7 mouse cellular contexts compared by ENCODE assay signal in genomic region chr19:23507256-23507851, GRCm38 (mm10). TPM values are rescaled to one million over a fixed set of nuclear protein-coding genes. Genes with fewer than 3 reads are reported as not detected.
DNase-seq lines count a peak whose midpoint lies in the region; ATAC-seq and TF ChIP-seq lines count a peak whose summit lies in the region.

No protein-coding gene starts in this region.

- H3K9ac ChIP-seq in ES-Bruce4 (ENCODE audit: low read depth, poor library complexity, severe bottlenecking): 0 out of 2 replicates have a peak overlapping the region, but pooled peaks have one; percentile 6
- H3K9ac ChIP-seq in forebrain, embryonic 14.5 days (ENCODE audit: low read length): peak overlapping the region; percentile 29; the same call in 1 of the 2 replicates
- peak overlapping the region; percentile 33 for H3K9ac ChIP-seq in midbrain, embryonic 11.5 days (ENCODE audit: low read length)

- TF ChIP-seq CTCF in E14TG2a.4 (conservative IDR thresholded peaks at IDR 0.05; ENCODE audit: low read length) (no peak), ES-Bruce4 (IDR thresholded peaks at IDR 0.05; ENCODE audit: low read depth, low read length) (no peak)

- ATAC-seq in forebrain, embryonic 14.5 days: peak; percentile 67
- ATAC-seq in midbrain, embryonic 11.5 days (ENCODE audit: low FRiP score): peak; percentile 48; the same call in 1 of the 2 replicates

- peak; percentile 51 for DNase-seq in forebrain, embryonic 14.5 days (ENCODE audit: low spot score)
- no peak for DNase-seq in midbrain, embryonic 11.5 days (ENCODE audit: low spot score, missing footprints)
- no peak for DNase-seq in spleen, adult 12 weeks (ENCODE audit: low spot score)
- no peak for DNase-seq in cerebellum, postnatal 4 days (ENCODE audit: low spot score in 2 of 2)
- no peak for DNase-seq in cerebellum, adult 18-20 months

- TF ChIP-seq EP300 in ES-Bruce4 (IDR thresholded peaks at IDR 0.05; ENCODE audit: insufficient read depth, low read depth, low read length): no peak

- H3K27me3 ChIP-seq in E14TG2a.4 (ENCODE audit: insufficient read depth, low read length) (0 out of 2 replicates have a peak, but pooled peaks cover 5% of the 10 kb centered on the region), ES-Bruce4 (ENCODE audit: control insufficient read depth, insufficient read depth, low read length, poor library complexity, severe bottlenecking) (no peaks in the 10 kb centered on the region)
- no peaks in the 10 kb centered on the region for H3K27me3 ChIP-seq in forebrain, embryonic 14.5 days (replicated peaks; ENCODE audit: control insufficient read depth, insufficient read depth, low read length)
- no peaks in the 10 kb centered on the region; the same call in 1 of the 2 replicates for H3K27me3 ChIP-seq in midbrain, embryonic 11.5 days (ENCODE audit: control insufficient read depth, insufficient read depth, low read length)

- H3K4me3 ChIP-seq in E14TG2a.4 (replicated peaks; ENCODE audit: low read length) (peak overlapping the region; percentile 37), ES-Bruce4 (ENCODE audit: low read depth, low read length) (peak overlapping the region; percentile 23; the same call in 1 of the 2 replicates)
- no peak overlapping the region for H3K4me3 ChIP-seq in forebrain, embryonic 14.5 days (ENCODE audit: low read depth, low read length)
- H3K4me3 ChIP-seq in midbrain, embryonic 11.5 days (ENCODE audit: low read depth, low read length): no peak overlapping the region

- H3K4me1 ChIP-seq in E14TG2a.4 (replicated peaks; ENCODE audit: low read depth, low read length): peaks cover 17% of the 10 kb centered on the region
- no peaks in the 10 kb centered on the region for H3K4me1 ChIP-seq in ES-Bruce4 (ENCODE audit: control insufficient read depth, insufficient read depth, low read length)
- H3K4me1 ChIP-seq in forebrain, embryonic 14.5 days (ENCODE audit: control insufficient read depth, insufficient read depth, low read length): peaks cover 7% of the 10 kb centered on the region
- peaks cover 7% of the 10 kb centered on the region for H3K4me1 ChIP-seq in midbrain, embryonic 11.5 days (ENCODE audit: control insufficient read depth, insufficient read depth, low read length)

- H3K27ac ChIP-seq in ES-Bruce4 (ENCODE audit: insufficient read depth, low read length): no peak overlapping the region
- peak overlapping the region; percentile 44; the same call in 1 of the 2 replicates for H3K27ac ChIP-seq in forebrain, embryonic 14.5 days (ENCODE audit: low read depth, low read length)
- peak overlapping the region; percentile 54 for H3K27ac ChIP-seq in midbrain, embryonic 11.5 days (ENCODE audit: low read depth, low read length)

- 3% methylated on average over 14 of the region's 14 CpGs for whole genome bisulfite sequencing in forebrain, embryonic 14.5 days
- 12% methylated on average over 14 of the region's 14 CpGs for WGBS in midbrain, embryonic 11.5 days

- H3K36me3 ChIP-seq in E14TG2a.4 (ENCODE audit: insufficient read depth, low read length) (no peaks in the 10 kb centered on the region), ES-Bruce4 (ENCODE audit: control insufficient read depth, insufficient read depth, low read length, poor library complexity, severe bottlenecking) (no peaks in the 10 kb centered on the region)
- H3K36me3 ChIP-seq in forebrain, embryonic 14.5 days (ENCODE audit: control insufficient read depth, insufficient read depth, low read length): no peaks in the 10 kb centered on the region
- no peaks in the 10 kb centered on the region for H3K36me3 ChIP-seq in midbrain, embryonic 11.5 days (ENCODE audit: control insufficient read depth, insufficient read depth, low read length)

- no peak for TF ChIP-seq POLR2A in ES-Bruce4 (IDR thresholded peaks at IDR 0.05; ENCODE audit: insufficient read depth, low read length)

- H3K4me2 ChIP-seq in forebrain, embryonic 14.5 days (ENCODE audit: low read length): peak overlapping the region; percentile 38
- H3K4me2 ChIP-seq in midbrain, embryonic 11.5 days: peak overlapping the region; percentile 32

- H3K9me3 ChIP-seq in E14TG2a.4 (ENCODE audit: low read length) (peaks cover 6% of the 10 kb centered on the region; the same call in 1 of the 2 replicates), ES-Bruce4 (replicated peaks; ENCODE audit: control insufficient read depth, insufficient read depth, low read length, poor library complexity, severe bottlenecking) (no peaks in the 10 kb centered on the region)
- no peaks in the 10 kb centered on the region for H3K9me3 ChIP-seq in forebrain, embryonic 14.5 days (replicated peaks; ENCODE audit: control insufficient read depth, low read length)
- H3K9me3 ChIP-seq in midbrain, embryonic 11.5 days (ENCODE audit: control insufficient read depth, low read length): no peaks in the 10 kb centered on the region

RNA-seq across cellular contexts. Expression of gene Mamdc2, which starts 59.1 kb away (rescaled TPM):
- polyA plus RNA-seq in ES-Bruce4 (2011; ENCODE audit: insufficient read depth, insufficient read length, low read depth, missing spikeins): 0.25 and 0.29 TPM in 2 replicates
- 1.8 and 1.9 TPM in 2 replicates for polyA plus RNA-seq in forebrain, embryonic 14.5 days (2014; fragmentation: Nextera tagmentation; extraction: Ambion mirVana)
- 1.5 and 1.9 TPM in 2 replicates for polyA plus RNA-seq in midbrain, embryonic 11.5 days (2014; fragmentation: Nextera tagmentation; extraction: Ambion mirVana)

Comparison
In these comparisons a context has a peak if more than half of its experiments do, and no peak if none do; other contexts are left out.
1. H3K4me3 ChIP-seq: peak in E14TG2a.4 (single experiment) and ES-Bruce4 (single experiment); none in forebrain, embryonic 14.5 days (single experiment) and midbrain, embryonic 11.5 days (single experiment).
2. Peak in every context shown above with its lines, with median percentiles within 50 percentile points of each other: H3K9ac ChIP-seq.